Mouse (Mus musculus) E14TG2a.4 (cell line): ENCODE data around the gene Chst11.

Source experiments
- CTCF ChIP-seq: conservative IDR thresholded peaks from 2 replicates; pipeline ENCODE4 v1.5.1; 2014; ENCODE audit warnings: low read length
- POU5F1 ChIP-seq: IDR thresholded peaks from 2 replicates; pipeline ENCODE4 v1.6.1; 2014; ENCODE audit warnings: low read length, borderline replicate concordance

GRCm38 (mm10) chr10:83141434-83141833, 156.1 kb downstream of the Chst11 start:
- TF ChIP-seq CTCF: no peak
- TF ChIP-seq POU5F1: no peak
